Mouse (Mus musculus): Measurements from ENCODE around the gene Cd47. TPM values are rescaled to one million over a fixed set of nuclear protein-coding genes. Genes with fewer than 3 reads are reported as not detected.

Gene Cd47
- total and polyA plus RNA-seq, 2 experiments = 34.7 to 87.7 TPM

GRCm38 (mm10) chr16:49781556-49782156, 18.7 kb upstream of the Cd47 start:
- H3K4me1 ChIP-seq (ENCODE audit: control insufficient read depth, insufficient read depth, low read length) = peaks cover 3% of the 10 kb centered on the region; the same call in 1 of the 2 replicates
- 73% methylated on average over 5 of the region's 5 CpGs for WGBS
- H3K27ac ChIP-seq (replicated peaks; ENCODE audit: insufficient read depth, low read depth, low read length) = no peak overlapping the region

DNA sequence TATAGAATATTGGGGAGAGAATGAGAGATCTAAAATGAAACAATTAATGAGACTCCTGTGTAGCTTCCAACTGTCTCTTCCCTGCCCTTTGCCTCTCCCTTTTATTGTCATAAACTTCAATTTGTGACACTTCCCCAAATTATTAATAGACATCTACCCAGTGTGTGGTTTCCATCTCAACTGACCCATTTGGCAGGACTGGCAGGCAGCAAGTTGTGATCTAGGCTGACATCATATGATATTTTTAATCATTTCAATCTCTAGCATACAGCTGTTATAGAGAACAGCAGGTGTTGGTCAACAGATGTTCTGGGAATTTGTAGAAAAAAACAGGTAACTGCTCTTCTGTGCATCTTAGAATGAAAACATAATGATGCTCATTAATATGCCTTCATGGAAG, 17.0 kb upstream of the Cd47 start:
- DNase-seq (ENCODE audit: extremely low read depth, low read depth, low spot score) = no peak

More at GRCm38 (mm10) chr16:49781556-49782156, 18.7 kb upstream of the Cd47 start:
- Histone ChIP-seq H3K9ac (ENCODE audit: low read depth, low read length) (no peak overlapping the region), H3K36me3 (ENCODE audit: control insufficient read depth, insufficient read depth, low read length) (no peaks in the 10 kb centered on the region), H3K79me2 (ENCODE audit: control insufficient read depth, insufficient read depth, low read length) (no peaks in the 10 kb centered on the region), H3K27me3 (ENCODE audit: control insufficient read depth, insufficient read depth, low read length) (no peaks in the 10 kb centered on the region), H3K4me3 (ENCODE audit: insufficient read depth, low read depth, low read length) (no peak overlapping the region)
- no peak for DNase-seq (ENCODE audit: extremely low read depth, low read depth, low spot score)
- TF ChIP-seq POLR2A (IDR thresholded peaks at IDR 0.05; ENCODE audit: extremely low read depth, insufficient read depth, low read length) (no peak), CTCF (IDR thresholded peaks at IDR 0.05; ENCODE audit: low read depth, low read length) (no peak)

DNA sequence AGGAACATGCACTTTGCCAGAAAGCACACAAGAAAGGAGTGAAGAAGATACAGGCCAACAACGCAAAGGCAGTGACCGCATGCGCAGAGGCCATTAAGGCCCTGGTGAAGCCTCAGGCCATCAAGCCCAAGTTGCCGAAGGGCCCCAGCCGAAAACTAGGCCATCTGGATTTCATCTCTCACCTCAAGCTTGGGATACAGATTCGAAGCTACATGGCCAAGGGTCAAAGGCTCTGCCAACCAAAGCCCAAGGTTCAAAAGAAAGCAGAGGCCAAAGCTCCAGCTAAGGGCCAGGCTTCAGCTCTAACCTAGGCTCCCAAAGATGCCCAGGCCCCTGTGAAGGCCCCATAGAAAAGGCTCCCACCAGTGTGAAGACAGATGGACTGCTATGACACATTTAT, 14.2 kb upstream of the Cd47 start:
- TF ChIP-seq POLR2A (IDR thresholded peaks at IDR 0.05; ENCODE audit: extremely low read depth, insufficient read depth, low read length) (no peak), CTCF (IDR thresholded peaks at IDR 0.05; ENCODE audit: low read depth, low read length) (no peak)
- Histone ChIP-seq H3K27ac (replicated peaks; ENCODE audit: insufficient read depth, low read depth, low read length) (no peak overlapping the region), H3K4me3 (ENCODE audit: insufficient read depth, low read depth, low read length) (no peak overlapping the region), H3K9ac (ENCODE audit: low read depth, low read length) (no peak overlapping the region), H3K36me3 (ENCODE audit: control insufficient read depth, insufficient read depth, low read length) (no peaks in the 10 kb centered on the region), H3K4me1 (ENCODE audit: control insufficient read depth, insufficient read depth, low read length) (peaks cover 6% of the 10 kb centered on the region), H3K79me2 (ENCODE audit: control insufficient read depth, insufficient read depth, low read length) (no peaks in the 10 kb centered on the region), H3K27me3 (ENCODE audit: control insufficient read depth, insufficient read depth, low read length) (no peaks in the 10 kb centered on the region)
- DNase-seq (ENCODE audit: extremely low read depth, low read depth, low spot score) = peak; percentile 55
- WGBS = 61% methylated on average over 6 of the region's 6 CpGs

More for the DNA sequence above, 17.0 kb upstream of the Cd47 start:
- H3K27me3 ChIP-seq (ENCODE audit: control insufficient read depth, insufficient read depth, low read length) = no peaks in the 10 kb centered on the region
- no peak overlapping the region for H3K4me3 ChIP-seq (ENCODE audit: insufficient read depth, low read depth, low read length)
- H3K79me2 ChIP-seq (ENCODE audit: control insufficient read depth, insufficient read depth, low read length) = no peaks in the 10 kb centered on the region
- no peaks in the 10 kb centered on the region for H3K36me3 ChIP-seq (ENCODE audit: control insufficient read depth, insufficient read depth, low read length)
- TF ChIP-seq POLR2A (IDR thresholded peaks at IDR 0.05; ENCODE audit: extremely low read depth, insufficient read depth, low read length) (no peak), CTCF (IDR thresholded peaks at IDR 0.05; ENCODE audit: low read depth, low read length) (no peak)
- H3K4me1 ChIP-seq (ENCODE audit: control insufficient read depth, insufficient read depth, low read length) = peaks cover 6% of the 10 kb centered on the region
- no peak overlapping the region for H3K9ac ChIP-seq (ENCODE audit: low read depth, low read length)
- H3K27ac ChIP-seq (replicated peaks; ENCODE audit: insufficient read depth, low read depth, low read length) = no peak overlapping the region

- Histone ChIP-seq H3K79me2 (ENCODE audit: control insufficient read depth, insufficient read depth, low read length) (no peaks in the 10 kb centered on the region), H3K27me3 (ENCODE audit: control insufficient read depth, insufficient read depth, low read length) (no peaks in the 10 kb centered on the region), H3K36me3 (ENCODE audit: control insufficient read depth, insufficient read depth, low read length) (no peaks in the 10 kb centered on the region), H3K4me1 (ENCODE audit: control insufficient read depth, insufficient read depth, low read length) (peaks cover 6% of the 10 kb centered on the region), H3K4me3 (ENCODE audit: insufficient read depth, low read depth, low read length) (no peak overlapping the region), H3K9ac (ENCODE audit: low read depth, low read length) (no peak overlapping the region), H3K27ac (replicated peaks; ENCODE audit: insufficient read depth, low read depth, low read length) (no peak overlapping the region)
- DNase-seq (ENCODE audit: extremely low read depth, low read depth, low spot score) = peak; percentile 69
- 46% methylated on average over 5 of the region's 5 CpGs for WGBS
- TF ChIP-seq CTCF (IDR thresholded peaks at IDR 0.05; ENCODE audit: low read depth, low read length) (no peak), POLR2A (IDR thresholded peaks at IDR 0.05; ENCODE audit: extremely low read depth, insufficient read depth, low read length) (no peak)
Measured at GRCm38 (mm10) chr16:49787714-49788113, 12.6 kb upstream of the Cd47 start.

DNA sequence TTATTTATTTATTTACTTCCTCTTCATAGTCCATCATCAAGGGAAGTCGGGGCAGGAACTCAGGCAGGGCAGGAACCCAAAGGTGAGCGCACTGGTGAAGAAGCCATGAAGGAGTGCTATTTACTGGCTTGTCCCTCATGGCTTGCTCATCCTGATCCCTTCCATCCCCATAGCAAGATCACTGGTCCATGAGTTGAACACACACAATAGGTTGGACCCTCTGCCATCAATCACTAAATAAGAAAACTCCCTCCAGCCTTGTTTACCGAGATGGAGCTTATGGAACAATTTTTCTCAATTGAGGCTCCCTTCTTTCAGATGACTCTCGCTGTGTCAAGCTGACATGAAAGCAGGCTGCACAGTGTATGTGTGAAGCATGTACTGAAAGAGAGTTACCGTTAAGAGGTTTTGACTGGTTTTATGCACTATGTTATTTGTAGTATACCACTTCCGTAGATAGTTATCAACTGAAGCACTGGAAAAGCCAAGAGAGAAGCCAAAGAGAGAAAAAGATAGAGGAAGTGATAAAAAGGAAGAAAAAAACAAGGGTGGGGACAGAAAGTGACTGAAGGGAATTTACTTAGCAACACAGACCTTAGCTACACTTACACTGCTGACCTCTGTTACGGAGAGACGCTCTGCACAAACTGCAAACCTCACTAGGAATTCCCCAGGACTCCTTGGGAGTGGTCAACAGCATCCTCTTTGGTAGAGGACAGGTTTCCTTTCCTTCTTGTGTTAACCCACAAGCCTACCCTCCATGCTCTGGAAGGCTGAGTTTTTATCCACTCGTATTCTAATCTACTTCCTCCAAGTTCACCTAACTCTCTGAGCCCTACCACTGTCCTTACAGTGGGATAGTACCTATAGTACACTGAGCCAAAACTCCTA, 9.5 kb upstream of the Cd47 start:
- Histone ChIP-seq H3K36me3 (ENCODE audit: control insufficient read depth, insufficient read depth, low read length) (no peaks in the 10 kb centered on the region), H3K9ac (ENCODE audit: low read depth, low read length) (no peak overlapping the region), H3K27me3 (ENCODE audit: control insufficient read depth, insufficient read depth, low read length) (no peaks in the 10 kb centered on the region), H3K4me3 (ENCODE audit: insufficient read depth, low read depth, low read length) (no peak overlapping the region), H3K4me1 (ENCODE audit: control insufficient read depth, insufficient read depth, low read length) (peaks cover 6% of the 10 kb centered on the region), H3K79me2 (ENCODE audit: control insufficient read depth, insufficient read depth, low read length) (no peaks in the 10 kb centered on the region), H3K27ac (replicated peaks; ENCODE audit: insufficient read depth, low read depth, low read length) (no peak overlapping the region)
- 84% methylated on average over 9 of the region's 9 CpGs for WGBS
- DNase-seq (ENCODE audit: extremely low read depth, low read depth, low spot score) = no peak
- no peak for TF ChIP-seq CTCF (IDR thresholded peaks at IDR 0.05; ENCODE audit: low read depth, low read length)
- TF ChIP-seq POLR2A (IDR thresholded peaks at IDR 0.05; ENCODE audit: extremely low read depth, insufficient read depth, low read length) = no peak

All from liver, adult 2 months (tissue).